Mouse (Mus musculus) common myeloid progenitor, adult 5-6 weeks (primary cell): ENCODE data around the gene Pole2. TPM values are rescaled to one million over a fixed set of nuclear protein-coding genes. Genes with fewer than 3 reads are reported as not detected.

Source experiments
- ATAC-seq: replicated peaks from 2 replicates; pipeline ENCODE4 v1.8.0; 2016; ENCODE audit warnings: low read depth, mild to moderate bottlenecking, moderate TSS enrichment, inconsistent platforms; ENCODE audit not compliant: poor library complexity, severe bottlenecking
- total RNA-seq: library from RNA; stranded (forward); fragments of 200-1000, 187-1606 nt; gene quantifications from 2 replicates; pipeline ENCODE4 v1.2.3, GENCODE M21; 2017

Pole2 gene
- total RNA-seq, 1 experiment from 2014 or later = 41.6 TPM

GRCm38 (mm10) chr12:69211057-69211456, 16.9 kb downstream of the Pole2 start:
- no peak for ATAC-seq

DNA sequence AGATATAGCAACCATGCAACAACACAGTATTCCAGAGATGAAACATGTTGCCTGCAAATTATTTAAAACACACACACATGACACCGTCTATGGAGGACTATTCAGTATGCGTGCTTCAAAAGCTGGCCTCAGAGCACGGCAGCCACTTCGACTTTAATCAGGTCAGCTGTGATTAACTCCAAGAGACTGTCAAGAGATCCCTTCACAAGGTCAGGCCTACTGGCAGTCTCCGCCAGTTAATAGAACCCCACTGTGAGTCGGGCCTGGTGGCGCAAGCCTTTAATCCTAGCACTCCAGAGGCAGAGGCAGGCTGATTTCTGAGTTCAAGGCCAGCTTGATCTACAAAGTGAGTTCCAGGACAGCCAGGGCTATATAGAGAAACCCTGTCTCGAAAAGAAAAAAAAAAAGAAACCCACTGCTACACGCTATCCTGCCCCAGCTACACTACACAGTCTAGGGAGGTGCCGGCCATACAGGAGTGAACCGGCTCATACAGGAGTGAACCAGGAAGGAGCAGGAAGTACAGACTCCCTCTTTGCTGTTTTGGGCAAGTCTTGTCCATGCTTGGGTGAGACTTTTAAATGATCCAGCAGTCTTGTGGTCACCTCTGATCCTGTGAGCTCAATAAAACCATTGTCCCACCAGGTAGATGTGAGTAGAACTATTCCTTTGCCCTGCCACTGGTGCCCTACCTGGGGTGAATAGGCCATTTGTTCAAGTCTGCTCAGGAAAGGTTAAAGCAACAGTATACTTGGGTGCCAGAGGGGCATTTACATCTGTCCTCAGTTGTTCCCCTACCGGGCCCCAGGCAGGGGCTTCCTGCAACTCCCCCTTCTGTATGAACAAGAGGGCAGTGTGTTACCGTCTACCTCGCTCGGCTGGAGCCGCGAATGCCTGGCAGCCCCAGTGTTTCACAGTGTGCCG, 17.7 kb downstream of the Pole2 start:
- no peak for ATAC-seq

GRCm38 (mm10) chr12:69208520-69208919, 19.5 kb downstream of the Pole2 start:
- ATAC-seq = no peak

DNA sequence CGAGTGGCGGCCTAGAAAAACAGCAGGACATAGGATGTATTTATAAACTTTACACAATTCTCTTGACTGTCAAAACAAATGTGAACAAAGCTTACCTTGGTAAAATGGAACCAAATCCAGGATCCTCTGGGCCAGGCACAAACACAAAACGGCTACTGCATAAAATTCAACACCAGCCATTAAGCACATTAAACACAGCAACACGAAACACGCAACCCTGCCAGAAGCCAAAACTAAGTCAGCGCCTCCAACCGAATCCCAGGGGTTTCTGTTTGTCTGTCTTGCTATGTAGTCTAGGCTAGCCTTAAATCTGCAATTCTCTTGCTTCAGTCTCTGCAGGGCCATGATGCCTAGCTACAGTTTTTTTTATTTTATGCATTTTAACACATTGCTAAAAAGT, 20.1 kb downstream of the Pole2 start:
- no peak for ATAC-seq

- no peak for ATAC-seq
Measured at GRCm38 (mm10) chr12:69207396-69207795, 20.6 kb downstream of the Pole2 start.

DNA sequence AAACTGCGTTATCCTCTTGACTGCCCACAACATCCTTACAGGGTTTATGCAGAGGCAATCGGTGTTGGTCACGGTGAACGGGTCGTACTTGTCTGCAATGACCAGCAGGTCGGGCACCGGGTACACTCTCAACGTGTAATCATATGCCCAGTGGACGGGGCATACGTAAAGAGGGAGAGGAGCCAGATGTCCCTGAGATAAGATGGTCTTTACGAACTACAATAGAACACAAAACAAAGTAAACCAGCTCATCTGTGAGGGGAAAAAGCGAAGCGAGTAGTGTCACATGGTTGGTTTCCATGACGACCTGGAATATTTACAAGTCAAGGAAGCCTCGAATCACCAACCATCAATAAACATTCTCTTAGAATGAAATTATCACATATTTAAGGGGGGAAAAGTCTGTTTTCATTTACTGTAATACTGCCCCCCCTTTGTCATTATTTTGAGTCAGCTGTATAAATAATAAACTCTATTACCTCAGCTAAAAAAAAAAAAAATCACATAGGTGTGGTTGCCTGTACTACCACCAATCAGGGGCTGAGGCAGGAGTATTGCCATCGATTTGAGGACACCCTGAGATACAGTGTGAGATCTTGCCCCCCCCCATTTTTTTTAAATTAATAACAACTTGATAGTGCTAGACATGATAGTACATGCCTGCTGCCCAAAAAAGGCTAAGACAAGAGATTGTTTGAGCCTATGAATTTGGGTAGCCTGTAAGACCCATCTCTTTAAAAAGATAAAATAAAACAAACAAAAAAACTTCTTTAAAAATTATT, 23.8 kb downstream of the Pole2 start, which contains the start of gene Gm49384:
Gm49384 (minus strand) TSS at position 216 of the 782 bp plus-strand sequence.
- no peak for ATAC-seq

DNA sequence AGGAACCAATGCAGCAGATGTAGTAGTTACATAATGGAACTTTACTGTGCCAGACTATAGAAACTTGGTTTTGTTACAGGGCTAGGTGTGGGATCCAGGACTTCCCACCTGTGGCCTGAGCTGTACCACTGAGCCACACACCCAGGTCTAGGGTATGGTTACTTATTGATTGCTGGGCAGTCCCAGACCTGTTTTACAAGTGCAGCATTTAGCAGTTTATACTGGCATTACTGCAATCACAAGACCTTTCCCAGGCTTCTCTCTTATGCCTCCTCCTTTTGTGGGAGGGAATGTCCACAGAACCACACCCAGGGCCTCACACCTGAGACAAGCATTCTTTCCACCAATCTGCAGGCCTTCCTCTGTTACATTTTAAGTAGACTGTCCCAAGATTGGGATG, 29.0 kb downstream of the Pole2 start:
- no peak for ATAC-seq

DNA sequence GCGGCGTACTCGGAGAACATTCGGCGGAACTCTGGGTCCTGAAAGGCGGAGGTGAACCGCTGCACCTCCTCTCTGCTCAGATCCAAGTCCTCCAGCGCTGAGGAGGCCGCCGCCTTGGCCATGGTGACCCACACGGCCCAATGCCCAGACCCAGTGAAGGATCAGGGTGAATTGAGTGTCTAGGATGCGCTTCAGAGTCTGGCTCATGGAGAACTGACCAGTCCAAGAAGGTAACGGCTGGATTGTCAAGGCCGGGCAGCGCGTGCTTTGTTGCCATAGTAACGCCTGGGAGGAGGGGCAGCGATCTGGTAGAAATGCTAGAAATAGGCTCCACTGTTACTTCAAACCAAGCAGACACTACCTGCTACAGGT, 29.8 kb downstream of the Pole2 start, which contains the start of gene Dnaaf2:
Dnaaf2 (minus strand) TSS at position 266 of the 372 bp plus-strand sequence.
- ATAC-seq = peak; percentile 45

DNA sequence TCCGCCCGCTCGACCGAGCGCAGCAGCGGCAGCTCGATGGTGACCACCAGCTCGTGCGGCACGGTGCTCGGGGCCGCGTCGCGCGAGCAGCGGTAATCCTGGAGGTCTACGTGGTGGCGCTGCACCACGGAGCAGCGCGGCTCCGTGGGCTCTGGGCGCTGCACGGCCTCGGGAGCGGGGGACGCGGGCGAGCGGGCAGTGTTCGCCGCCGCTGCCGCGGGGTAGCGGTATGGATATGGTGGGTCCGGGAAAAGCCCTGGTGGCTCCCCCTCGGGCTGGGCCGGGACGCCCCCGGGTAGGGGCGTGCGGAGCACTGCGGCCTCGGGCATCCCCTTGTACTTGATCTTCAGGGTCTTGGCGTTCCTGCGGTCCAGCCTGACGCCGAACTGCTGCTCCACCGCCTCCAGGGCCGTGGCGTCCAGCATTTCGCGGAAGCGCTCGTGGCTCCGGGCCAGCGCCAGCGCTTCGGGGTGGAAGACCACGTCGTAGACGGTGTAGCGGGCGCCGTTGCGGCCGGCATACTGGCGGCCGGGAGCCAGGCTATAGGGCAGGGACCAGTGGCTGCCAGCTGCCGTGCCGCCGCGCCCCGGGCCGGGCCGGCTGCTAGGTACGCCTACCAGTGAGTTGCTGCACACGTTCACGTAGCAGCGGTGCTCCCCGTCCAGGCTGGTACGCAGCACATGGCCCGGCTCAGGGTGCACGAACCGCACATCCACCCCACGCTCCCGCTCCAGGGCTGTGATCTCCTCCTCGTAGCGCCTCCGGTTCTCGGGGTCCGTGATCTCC, 30.4 kb downstream of the Pole2 start:
- ATAC-seq = peak; percentile 57

DNA sequence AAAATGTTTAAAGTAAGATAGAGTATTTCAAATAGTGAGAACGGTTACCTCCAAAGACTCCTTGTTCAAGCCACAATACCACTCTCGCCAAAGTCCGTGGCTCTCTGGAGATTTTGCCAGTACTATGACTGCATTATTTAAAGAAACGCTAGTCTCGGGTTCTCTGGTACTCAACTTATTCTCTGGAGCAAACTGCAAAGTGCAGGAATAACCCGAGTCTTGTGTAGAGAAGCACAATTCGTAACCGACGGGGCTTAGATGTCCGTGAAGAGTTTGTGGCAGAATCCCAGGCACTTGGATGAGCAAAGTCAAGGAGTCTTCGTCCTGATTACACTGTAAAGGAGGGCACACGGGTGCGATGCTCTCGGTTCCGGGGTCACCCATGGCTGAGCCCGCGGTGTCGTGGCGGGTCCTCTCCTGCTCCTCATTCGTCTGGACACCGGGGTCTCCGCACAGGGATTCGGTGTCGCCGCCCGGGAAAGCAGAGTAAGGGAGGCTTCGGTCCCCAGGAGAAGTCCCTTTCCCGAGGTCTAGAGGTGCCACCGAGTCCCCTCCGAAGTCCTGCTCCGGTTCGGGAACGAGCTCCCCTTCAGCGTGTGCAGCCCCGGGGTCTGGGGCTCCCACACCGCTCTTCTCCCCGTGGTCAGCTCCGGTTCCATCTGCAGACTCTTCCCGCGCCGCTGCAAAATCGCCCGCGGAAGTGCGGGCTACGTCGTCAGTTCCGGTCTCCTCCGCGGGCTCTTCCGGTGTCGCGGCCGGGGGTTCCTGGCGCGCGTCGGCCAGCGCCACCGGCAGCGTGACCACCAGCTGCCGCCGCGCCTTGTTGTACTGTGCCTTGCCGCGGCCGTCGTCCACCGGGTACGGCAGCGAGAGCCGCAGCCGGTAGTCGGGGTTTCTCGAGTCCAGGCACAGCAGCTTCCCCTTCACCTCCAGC, 31.3 kb downstream of the Pole2 start, which contains the start of gene Gm49383:
Gm49383 (minus strand) TSS at position 661 of the 934 bp plus-strand sequence.
- ATAC-seq = peak; percentile 78

GRCm38 (mm10) chr12:69192637-69193036, 35.4 kb downstream of the Pole2 start:
- ATAC-seq = no peak

DNA sequence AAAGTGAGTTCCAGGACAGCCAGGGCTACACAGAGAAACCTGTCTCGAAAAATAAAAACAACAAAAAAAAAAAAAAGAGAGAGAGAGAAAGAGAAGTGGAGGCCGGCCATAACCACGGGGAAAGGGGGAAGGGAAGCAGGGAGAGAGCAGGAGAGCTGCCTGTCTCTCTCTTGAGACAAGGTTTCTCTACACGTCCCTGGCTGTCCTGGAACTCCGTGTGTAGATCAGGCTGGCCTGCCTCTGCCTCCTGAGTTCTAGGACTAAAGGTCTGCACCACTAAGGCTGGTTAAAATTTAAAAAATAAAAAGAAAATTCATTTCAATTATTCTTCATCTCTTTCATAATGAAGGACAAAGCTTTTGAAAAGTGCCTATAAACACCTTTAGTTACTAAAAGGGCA, 36.6 kb downstream of the Pole2 start:
- ATAC-seq = no peak

DNA sequence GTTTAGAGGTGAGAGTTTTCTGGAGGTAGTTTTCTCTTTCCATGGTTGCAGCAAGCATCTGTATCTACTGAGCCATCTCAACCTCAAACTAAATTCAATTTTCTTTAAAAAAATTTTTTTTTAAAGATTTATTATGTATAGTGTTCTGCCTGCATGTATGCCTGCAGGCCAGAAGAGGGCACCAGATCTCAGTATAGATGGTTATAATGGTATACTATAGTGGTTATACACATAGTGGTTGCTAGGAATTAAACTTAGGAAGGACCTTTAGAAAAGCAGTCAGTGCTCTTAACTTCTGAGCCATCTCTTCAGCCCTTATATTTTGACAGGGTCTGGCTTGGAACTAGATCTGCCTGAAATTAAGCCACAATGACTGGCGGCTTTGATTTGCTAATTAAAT, 37.5 kb downstream of the Pole2 start:
- peak; percentile 71 for ATAC-seq

DNA sequence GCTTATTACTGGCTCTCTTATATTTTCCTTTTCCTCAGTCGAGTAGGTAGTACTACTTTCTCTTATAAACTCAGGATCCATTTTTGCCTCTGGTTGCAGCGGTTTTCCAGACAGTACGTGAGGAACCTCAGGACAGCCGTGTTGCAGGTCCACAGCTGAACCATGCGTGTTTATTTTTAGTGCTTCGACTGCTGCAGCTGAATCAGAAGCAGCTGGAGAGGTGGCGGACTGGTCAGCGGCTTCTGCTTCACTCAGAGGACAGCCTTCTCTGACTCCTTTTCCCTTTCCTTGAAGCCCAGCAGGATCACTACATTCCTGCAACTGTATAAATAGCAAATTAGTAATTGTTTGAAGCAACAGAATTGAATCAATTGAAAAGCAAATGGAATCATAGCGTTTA, 37.9 kb downstream of the Pole2 start:
- no peak for ATAC-seq

GRCm38 (mm10) chr12:69186811-69187471, 41.1 kb downstream of the Pole2 start:
- no peak for ATAC-seq

- no peak for ATAC-seq
Measured at GRCm38 (mm10) chr12:69185371-69185770, 42.6 kb downstream of the Pole2 start.

DNA sequence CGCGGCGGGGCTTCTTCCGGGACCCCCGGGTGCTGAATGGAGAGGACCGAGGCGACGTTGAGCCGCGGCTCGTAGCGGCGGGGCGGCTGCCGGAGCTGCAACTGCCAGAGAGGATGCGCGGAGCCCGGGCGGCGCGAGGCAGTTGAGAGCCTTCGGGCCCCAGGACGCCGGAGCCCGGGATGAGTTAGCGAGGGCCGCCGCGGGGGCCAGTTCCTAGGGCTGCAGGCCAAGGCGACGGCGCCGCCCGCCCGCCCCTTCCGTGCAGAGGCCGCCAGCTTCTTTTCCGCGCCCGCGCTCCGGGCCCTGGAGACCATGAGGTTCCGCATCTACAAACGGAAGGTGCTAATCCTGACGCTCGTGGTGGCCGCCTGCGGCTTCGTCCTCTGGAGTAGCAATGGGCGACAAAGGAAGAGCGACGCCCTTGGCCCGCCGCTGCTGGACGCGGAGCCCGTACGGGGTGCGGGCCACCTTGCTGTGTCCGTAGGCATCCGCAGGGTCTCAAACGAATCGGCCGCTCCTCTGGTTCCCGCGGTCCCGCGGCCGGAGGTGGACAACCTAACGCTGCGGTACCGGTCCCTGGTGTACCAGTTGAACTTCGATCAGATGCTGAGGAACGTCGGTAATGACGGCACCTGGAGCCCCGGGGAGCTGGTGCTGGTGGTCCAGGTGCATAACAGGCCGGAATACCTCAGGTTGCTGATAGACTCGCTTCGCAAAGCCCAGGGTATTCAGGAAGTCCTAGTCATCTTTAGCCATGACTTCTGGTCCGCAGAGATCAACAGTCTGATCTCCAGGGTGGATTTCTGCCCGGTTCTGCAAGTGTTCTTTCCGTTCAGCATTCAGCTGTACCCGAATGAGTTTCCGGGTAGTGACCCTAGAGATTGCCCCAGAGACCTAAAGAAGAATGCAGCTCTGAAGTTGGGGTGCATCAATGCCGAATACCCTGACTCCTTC, 43.4 kb downstream of the Pole2 start:
- peak; percentile 47 for ATAC-seq
